Mouse (Mus musculus) neural tube, embryonic 14.5 days (tissue): ENCODE results near the gene Spred1. TPM values are rescaled to one million over a fixed set of nuclear protein-coding genes. Genes with fewer than 3 reads are reported as not detected.

Experiments
- ATAC-seq: fragments of 200-750 bp; cut with Nextera tagmentation; 2 replicates; pipeline ENCODE4 v1.8.0; 2017; ENCODE audit warnings: low read depth, mild to moderate bottlenecking, moderate TSS enrichment, moderate library complexity
- H3K27ac ChIP-seq: fragments of 300-500 bp; sonication (generic); 2 replicates; pipeline ENCODE4 v1.5.1; 2014; ENCODE audit warnings: low read depth, mild to moderate bottlenecking, control low read depth, low read length, moderate library complexity, mixed read lengths
- H3K27me3 ChIP-seq: fragments of 300-500 bp; sonication (generic); 2 replicates; pipeline ENCODE4 v1.6.1; 2014; ENCODE audit warnings: low read length; ENCODE audit not compliant: control insufficient read depth, insufficient read depth
- H3K36me3 ChIP-seq: fragments of 300-500 bp; sonication (generic); 2 replicates; pipeline ENCODE4 v1.6.1; 2014; ENCODE audit warnings: low read length, mixed read lengths; ENCODE audit not compliant: control insufficient read depth, insufficient read depth
- H3K4me1 ChIP-seq: fragments of 300-500 bp; sonication (generic); 2 replicates; pipeline ENCODE4 v1.6.1; 2014; ENCODE audit warnings: low read length; ENCODE audit not compliant: control insufficient read depth, insufficient read depth
- H3K4me2 ChIP-seq: fragments of 300-500 bp; sonication (generic); 2 replicates; pipeline ENCODE4 v1.6.1; 2014; ENCODE audit warnings: mild to moderate bottlenecking, low read depth, low read length, control low read depth
- H3K4me3 ChIP-seq: fragments of 300-500 bp; sonication (generic); 2 replicates; pipeline ENCODE4 v1.5.1; 2014; ENCODE audit warnings: low read depth, low read length, control low read depth, mixed read lengths
- H3K9ac ChIP-seq: fragments of 300-500 bp; sonication (generic); replicated peaks from 2 replicates; pipeline ENCODE4 v1.6.1; 2014; ENCODE audit warnings: low read depth, mild to moderate bottlenecking, control low read depth, low read length, mixed read lengths
- H3K9me3 ChIP-seq: fragments of 300-500 bp; sonication (generic); 2 replicates; pipeline ENCODE4 v1.6.1; 2016; ENCODE audit warnings: low read length; ENCODE audit not compliant: control insufficient read depth
- WGBS: fragments of 180-500 bp; shearing (Covaris S2); extraction: QIAGEN DNeasy Blood & Tissue Kit; methylation state at CpG from one replicate; pipeline ENCODE4 v1.1.7; 2014; 5-methylcytosine and 5-hydroxymethylcytosine counted together
- polyA plus RNA-seq: library from polyadenylated mRNA; unstranded; fragments of >200 nt; fragmentation: Nextera tagmentation; extraction: Ambion mirVana; gene quantifications from 2 replicates; pipeline ENCODE4 v1.2.1, GENCODE M21; 2014

Gene Spred1
- polyA plus RNA-seq, 1 experiment from 2014 or later: 16.0 TPM

GRCm38 (mm10) chr2:117152161-117152560, 31.0 kb downstream of the Spred1 start:
- Histone ChIP-seq H3K27me3 (no peaks in the 10 kb centered on the region), H3K9me3 (no peaks in the 10 kb centered on the region), H3K27ac (no peak overlapping the region), H3K4me3 (no peak overlapping the region), H3K36me3 (no peaks in the 10 kb centered on the region), H3K4me1 (no peaks in the 10 kb centered on the region), H3K4me2 (no peak overlapping the region), H3K9ac (no peak overlapping the region)
- no peak for ATAC-seq

- 85% methylated on average over 2 of the region's 2 CpGs for WGBS
- no peaks in the 10 kb centered on the region for H3K27me3 ChIP-seq
- ATAC-seq: no peak
- H3K9me3 ChIP-seq: no peaks in the 10 kb centered on the region
- no peak overlapping the region for H3K4me2 ChIP-seq
- H3K4me3 ChIP-seq: no peak overlapping the region
- peaks cover 7% of the 10 kb centered on the region; the same call in 1 of the 2 replicates for H3K36me3 ChIP-seq
- no peak overlapping the region for H3K9ac ChIP-seq
- H3K27ac ChIP-seq: no peak overlapping the region
- no peaks in the 10 kb centered on the region for H3K4me1 ChIP-seq
Measured at GRCm38 (mm10) chr2:117168379-117168778, 47.2 kb downstream of the Spred1 start.

- Histone ChIP-seq H3K4me3 (no peak overlapping the region), H3K9me3 (no peaks in the 10 kb centered on the region), H3K27me3 (no peaks in the 10 kb centered on the region), H3K36me3 (peaks cover 7% of the 10 kb centered on the region; the same call in 1 of the 2 replicates), H3K4me1 (no peaks in the 10 kb centered on the region), H3K4me2 (no peak overlapping the region), H3K27ac (no peak overlapping the region), H3K9ac (no peak overlapping the region)
- no peak for ATAC-seq
- 69% methylated on average over 3 of the region's 3 CpGs for WGBS
Measured at GRCm38 (mm10) chr2:117169037-117169436, 47.9 kb downstream of the Spred1 start.

GRCm38 (mm10) chr2:117172981-117173380, 51.8 kb downstream of the Spred1 start:
- no peak for ATAC-seq
- no peaks in the 10 kb centered on the region for H3K4me1 ChIP-seq
- H3K36me3 ChIP-seq: peaks cover 7% of the 10 kb centered on the region
- H3K27ac ChIP-seq: no peak overlapping the region
- WGBS: 86% methylated on average over 4 of the region's 4 CpGs
- H3K9me3 ChIP-seq: no peaks in the 10 kb centered on the region
- H3K27me3 ChIP-seq: no peaks in the 10 kb centered on the region
- H3K9ac ChIP-seq: no peak overlapping the region
- no peak overlapping the region for H3K4me3 ChIP-seq
- no peak overlapping the region for H3K4me2 ChIP-seq

- ATAC-seq: no peak
- peaks cover 7% of the 10 kb centered on the region for H3K36me3 ChIP-seq
- no peaks in the 10 kb centered on the region for H3K27me3 ChIP-seq
- H3K4me3 ChIP-seq: no peak overlapping the region
- no peaks in the 10 kb centered on the region for H3K9me3 ChIP-seq
- H3K9ac ChIP-seq: no peak overlapping the region
- no peak overlapping the region for H3K27ac ChIP-seq
- H3K4me2 ChIP-seq: no peak overlapping the region
- H3K4me1 ChIP-seq: no peaks in the 10 kb centered on the region
- WGBS: 92% methylated on average over 4 of the region's 4 CpGs
Measured at GRCm38 (mm10) chr2:117176066-117176465, 54.9 kb downstream of the Spred1 start.

- Histone ChIP-seq H3K9ac (no peak overlapping the region), H3K27ac (no peak overlapping the region), H3K36me3 (peaks cover 5% of the 10 kb centered on the region), H3K4me1 (no peaks in the 10 kb centered on the region), H3K4me2 (no peak overlapping the region), H3K9me3 (no peaks in the 10 kb centered on the region), H3K4me3 (no peak overlapping the region), H3K27me3 (no peaks in the 10 kb centered on the region)
- 78% methylated on average over 4 of the region's 4 CpGs for WGBS
- ATAC-seq: no peak
Measured at GRCm38 (mm10) chr2:117176937-117177336, 55.8 kb downstream of the Spred1 start.

- H3K27me3 ChIP-seq: no peaks in the 10 kb centered on the region
- H3K4me2 ChIP-seq: no peak overlapping the region
- no peak overlapping the region for H3K4me3 ChIP-seq
- no peaks in the 10 kb centered on the region for H3K9me3 ChIP-seq
- peak; percentile 87 for ATAC-seq
- WGBS: 47% methylated on average over 7 of the region's 7 CpGs
- H3K27ac ChIP-seq: no peak overlapping the region
- H3K9ac ChIP-seq: no peak overlapping the region
- H3K4me1 ChIP-seq: no peaks in the 10 kb centered on the region
- H3K36me3 ChIP-seq: no peaks in the 10 kb centered on the region; the same call in none of the 2 replicates
Measured at GRCm38 (mm10) chr2:117180250-117180885, 59.2 kb downstream of the Spred1 start.

- no peak overlapping the region for H3K9ac ChIP-seq
- no peaks in the 10 kb centered on the region for H3K27me3 ChIP-seq
- no peak for ATAC-seq
- no peak overlapping the region for H3K27ac ChIP-seq
- H3K36me3 ChIP-seq: no peaks in the 10 kb centered on the region
- 77% methylated on average over 4 of the region's 4 CpGs for WGBS
- H3K4me1 ChIP-seq: no peaks in the 10 kb centered on the region
- H3K9me3 ChIP-seq: no peaks in the 10 kb centered on the region
- no peak overlapping the region for H3K4me3 ChIP-seq
- H3K4me2 ChIP-seq: no peak overlapping the region
Measured at GRCm38 (mm10) chr2:117185587-117185986, 64.4 kb downstream of the Spred1 start.

GRCm38 (mm10) chr2:117190915-117191314, 69.7 kb downstream of the Spred1 start:
- ATAC-seq: no peak
- H3K27me3 ChIP-seq: no peaks in the 10 kb centered on the region

More at GRCm38 (mm10) chr2:117190915-117191314, 69.7 kb downstream of the Spred1 start:
- H3K36me3 ChIP-seq: no peaks in the 10 kb centered on the region
- no peaks in the 10 kb centered on the region for H3K4me1 ChIP-seq
- no peak overlapping the region for H3K4me2 ChIP-seq
- no peak overlapping the region for H3K27ac ChIP-seq
- H3K9ac ChIP-seq: no peak overlapping the region
- H3K4me3 ChIP-seq: no peak overlapping the region
- H3K9me3 ChIP-seq: no peaks in the 10 kb centered on the region
